Mouse (Mus musculus): Measurements from ENCODE around the gene 3110040M04Rik. TPM values are rescaled to one million over a fixed set of nuclear protein-coding genes. Genes with fewer than 3 reads are reported as not detected.
"Not testable (repeated sequence)": the region's sequence is repeated elsewhere in the genome, so short reads cannot be mapped to it uniquely, and the experiment has no call there.

The 3110040M04Rik gene
- not detected in 2 replicates for polyA plus RNA-seq (2014; fragmentation: Nextera tagmentation; extraction: Ambion mirVana)

DNA sequence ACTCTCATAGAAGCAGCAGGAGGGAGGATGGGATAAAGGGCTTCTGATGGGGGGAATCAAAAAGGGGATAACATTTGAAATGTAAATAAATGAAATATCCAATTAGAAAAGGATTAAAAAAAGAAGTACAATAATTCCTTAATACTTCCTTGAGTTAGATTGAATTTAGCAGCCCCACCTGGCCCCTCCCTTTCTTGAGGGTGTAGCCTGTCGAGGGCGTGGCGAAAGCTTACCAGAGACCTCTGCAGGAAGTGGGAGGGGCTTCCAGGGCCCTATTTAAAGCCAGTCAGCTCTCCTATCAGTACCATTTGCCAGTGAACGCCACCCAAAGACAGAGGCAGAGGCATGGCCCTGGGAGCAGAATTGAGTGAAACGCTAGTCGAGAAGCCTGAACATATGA lies at the start of gene 3110040M04Rik:
TSS of gene 3110040M04Rik (plus strand) at position 304 of the 400 bp plus-strand sequence.
- not testable (repeated sequence) for H3K9ac ChIP-seq; ATAC-seq (ENCODE audit: insufficient read depth); H3K9me3 ChIP-seq (ENCODE audit: low read depth, low read length); H3K4me2 ChIP-seq; DNase-seq; H3K4me3 ChIP-seq (ENCODE audit: low read depth, low read length); H3K27me3 ChIP-seq (ENCODE audit: insufficient read depth, low read length); H3K36me3 ChIP-seq (ENCODE audit: insufficient read depth); H3K27ac ChIP-seq (ENCODE audit: low read depth); H3K4me1 ChIP-seq (ENCODE audit: insufficient read depth)
- WGBS = no CpG with 5 or more reads among the region's 6 CpGs

DNA sequence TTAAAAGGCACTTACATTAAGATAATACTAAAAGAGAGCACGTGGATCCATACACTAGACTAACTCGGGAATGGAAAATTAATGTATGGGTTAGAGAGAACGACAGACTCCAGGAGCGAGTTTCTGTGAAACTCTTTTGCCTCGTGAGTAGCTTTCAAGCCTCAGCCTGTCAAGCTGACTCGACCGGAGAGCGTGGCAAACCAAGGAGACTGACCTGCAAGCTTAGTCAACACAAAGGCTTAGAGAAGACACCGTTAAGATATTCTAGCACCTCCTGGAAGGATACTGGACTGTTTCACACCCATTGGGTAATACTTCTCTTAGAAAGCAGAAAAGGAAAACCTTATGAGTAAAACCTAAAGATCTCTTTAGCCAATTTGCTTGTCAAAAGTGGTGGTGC lies 49.8 kb upstream of the 3110040M04Rik start:
- not testable (repeated sequence) for H3K9me3 ChIP-seq (ENCODE audit: low read depth, low read length); H3K4me2 ChIP-seq; H3K36me3 ChIP-seq (ENCODE audit: insufficient read depth); H3K4me3 ChIP-seq (ENCODE audit: low read depth, low read length); DNase-seq; H3K27ac ChIP-seq (ENCODE audit: low read depth); H3K9ac ChIP-seq; ATAC-seq (ENCODE audit: insufficient read depth); H3K4me1 ChIP-seq (ENCODE audit: insufficient read depth); H3K27me3 ChIP-seq (ENCODE audit: insufficient read depth, low read length)
- 91% methylated on average over 9 of the region's 9 CpGs for WGBS

DNA sequence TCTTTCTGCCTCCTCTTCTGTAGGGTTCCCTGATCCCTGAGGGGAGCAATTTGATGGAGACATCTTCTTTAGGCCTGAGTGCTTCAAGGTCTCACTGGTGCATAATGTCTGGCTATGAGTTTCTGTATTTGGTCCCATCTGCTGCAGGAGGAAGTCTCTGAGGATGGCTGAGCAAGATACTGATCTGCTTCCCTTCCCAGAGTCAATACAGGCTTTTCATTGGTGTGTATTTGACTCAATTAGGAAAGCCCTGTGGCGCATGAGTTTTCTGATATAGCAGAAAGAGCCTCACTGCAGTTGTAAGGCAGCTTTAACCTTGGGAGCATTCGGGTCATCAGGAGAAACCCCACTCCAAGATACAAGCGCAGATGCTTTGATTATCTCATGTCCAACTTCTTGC lies 47.8 kb upstream of the 3110040M04Rik start:
- Histone ChIP-seq H3K4me2 (no peak overlapping the region), H3K4me3 (ENCODE audit: low read depth, low read length) (no peak overlapping the region), H3K27ac (ENCODE audit: low read depth) (no peak overlapping the region), H3K4me1 (ENCODE audit: insufficient read depth) (no peaks in the 10 kb centered on the region), H3K9ac (no peak overlapping the region), H3K9me3 (ENCODE audit: low read depth, low read length) (no peaks in the 10 kb centered on the region), H3K27me3 (ENCODE audit: insufficient read depth, low read length) (no peaks in the 10 kb centered on the region), H3K36me3 (ENCODE audit: insufficient read depth) (no peaks in the 10 kb centered on the region)
- ATAC-seq (ENCODE audit: insufficient read depth) (no peak), DNase-seq (no peak)
- TF ChIP-seq CTCF (IDR thresholded peaks at IDR 0.05; ENCODE audit: low read depth) = no peak
- 88% methylated on average over 3 of the region's 3 CpGs for WGBS

DNA sequence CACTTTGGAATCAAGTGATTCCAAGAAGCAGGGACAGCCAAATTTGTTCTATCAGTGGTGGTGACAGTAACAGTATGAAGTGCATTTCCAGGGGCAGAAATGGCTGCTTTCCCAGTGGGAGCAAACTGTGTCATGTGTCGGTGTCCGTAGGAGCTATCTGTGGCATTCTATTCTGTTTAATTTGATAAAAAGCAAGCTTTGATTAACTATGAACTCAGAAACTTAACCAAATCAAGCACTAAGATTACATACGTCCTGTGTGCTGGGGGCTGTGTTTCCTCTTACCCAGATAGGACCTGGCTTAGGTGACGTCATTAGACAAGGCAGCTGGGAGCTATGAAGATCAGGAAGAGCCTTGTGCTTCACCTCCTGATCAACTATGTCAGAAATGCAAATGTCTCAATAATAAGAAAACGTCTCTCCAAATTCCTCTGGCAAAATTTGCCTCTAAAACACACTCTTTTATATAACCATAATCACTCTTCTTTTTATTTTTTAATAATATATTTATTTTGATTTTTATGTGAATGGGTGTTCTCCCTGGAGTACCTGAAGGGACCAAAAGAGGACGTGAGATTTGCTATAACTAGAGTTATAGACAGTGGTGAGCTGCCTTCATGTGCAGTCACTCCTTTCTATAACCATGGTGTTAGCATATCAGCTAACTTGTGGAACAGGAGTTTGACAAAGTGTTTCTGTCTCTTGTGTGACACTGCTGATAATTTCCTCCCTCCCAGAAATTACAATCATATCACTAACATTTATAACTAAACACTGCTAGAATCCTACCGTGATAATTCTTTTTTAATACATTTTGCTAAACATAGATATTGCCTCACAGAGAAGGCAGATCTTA lies 46.9 kb upstream of the 3110040M04Rik start:
- Histone ChIP-seq H3K9me3 (ENCODE audit: low read depth, low read length) (no peaks in the 10 kb centered on the region), H3K36me3 (ENCODE audit: insufficient read depth) (no peaks in the 10 kb centered on the region), H3K27me3 (ENCODE audit: insufficient read depth, low read length) (no peaks in the 10 kb centered on the region), H3K4me1 (ENCODE audit: insufficient read depth) (no peaks in the 10 kb centered on the region), H3K4me3 (ENCODE audit: low read depth, low read length) (no peak overlapping the region), H3K4me2 (no peak overlapping the region), H3K9ac (no peak overlapping the region), H3K27ac (ENCODE audit: low read depth) (no peak overlapping the region)
- DNase-seq (no peak), ATAC-seq (ENCODE audit: insufficient read depth) (no peak)
- no peak for TF ChIP-seq CTCF (IDR thresholded peaks at IDR 0.05; ENCODE audit: low read depth)
- WGBS = 50% methylated on average over 7 of the region's 7 CpGs

DNA sequence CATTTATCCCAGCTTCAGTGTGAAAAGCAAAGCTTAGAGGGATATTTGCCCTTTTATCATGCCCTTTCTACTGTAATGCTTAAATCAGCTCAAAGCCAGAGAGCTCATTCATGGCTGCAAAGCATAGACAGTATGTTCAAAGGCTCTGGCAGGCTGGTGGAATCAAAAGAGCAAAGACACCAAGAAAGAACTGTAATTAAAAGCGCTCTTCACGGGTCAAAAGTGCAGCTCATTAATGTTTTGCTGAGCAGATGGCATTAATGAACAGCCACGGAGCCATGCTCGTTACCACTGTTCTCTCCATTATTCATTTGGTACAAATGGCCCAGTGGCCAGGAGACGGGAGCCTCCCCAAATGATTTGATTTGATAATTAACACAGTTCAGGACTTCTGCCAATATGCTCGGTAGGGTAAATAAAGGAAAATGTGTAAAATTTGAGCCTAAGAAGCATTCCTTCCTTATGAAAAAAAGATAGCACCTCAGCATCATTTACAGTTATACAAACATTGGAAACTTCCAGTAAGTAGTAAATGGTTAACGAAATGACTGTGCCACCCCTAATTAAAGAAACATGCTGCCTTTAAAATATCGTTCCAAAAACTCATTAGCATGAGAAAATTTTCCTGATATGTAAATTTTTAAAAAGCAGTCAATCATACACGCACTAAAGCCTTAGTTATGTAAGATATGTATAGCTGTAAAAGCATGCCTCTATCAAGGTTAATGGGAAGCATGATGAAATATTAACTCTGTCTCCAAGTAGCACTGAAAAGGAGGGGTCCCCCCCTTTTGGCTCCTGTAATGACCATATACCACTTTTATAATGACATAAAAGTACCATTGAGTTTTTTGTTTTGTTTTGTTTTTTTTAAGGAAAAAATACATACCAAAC lies 45.7 kb upstream of the 3110040M04Rik start:
- Histone ChIP-seq H3K27me3 (ENCODE audit: insufficient read depth, low read length) (no peaks in the 10 kb centered on the region), H3K4me2 (no peak overlapping the region), H3K9me3 (ENCODE audit: low read depth, low read length) (no peaks in the 10 kb centered on the region), H3K36me3 (ENCODE audit: insufficient read depth) (no peaks in the 10 kb centered on the region), H3K27ac (ENCODE audit: low read depth) (no peak overlapping the region), H3K4me3 (ENCODE audit: low read depth, low read length) (no peak overlapping the region), H3K9ac (no peak overlapping the region), H3K4me1 (ENCODE audit: insufficient read depth) (no peaks in the 10 kb centered on the region)
- DNase-seq = no peak
- no peak for TF ChIP-seq CTCF (IDR thresholded peaks at IDR 0.05; ENCODE audit: low read depth)
- ATAC-seq (ENCODE audit: insufficient read depth) = no peak
- WGBS = 76% methylated on average over 9 of the region's 9 CpGs

DNA sequence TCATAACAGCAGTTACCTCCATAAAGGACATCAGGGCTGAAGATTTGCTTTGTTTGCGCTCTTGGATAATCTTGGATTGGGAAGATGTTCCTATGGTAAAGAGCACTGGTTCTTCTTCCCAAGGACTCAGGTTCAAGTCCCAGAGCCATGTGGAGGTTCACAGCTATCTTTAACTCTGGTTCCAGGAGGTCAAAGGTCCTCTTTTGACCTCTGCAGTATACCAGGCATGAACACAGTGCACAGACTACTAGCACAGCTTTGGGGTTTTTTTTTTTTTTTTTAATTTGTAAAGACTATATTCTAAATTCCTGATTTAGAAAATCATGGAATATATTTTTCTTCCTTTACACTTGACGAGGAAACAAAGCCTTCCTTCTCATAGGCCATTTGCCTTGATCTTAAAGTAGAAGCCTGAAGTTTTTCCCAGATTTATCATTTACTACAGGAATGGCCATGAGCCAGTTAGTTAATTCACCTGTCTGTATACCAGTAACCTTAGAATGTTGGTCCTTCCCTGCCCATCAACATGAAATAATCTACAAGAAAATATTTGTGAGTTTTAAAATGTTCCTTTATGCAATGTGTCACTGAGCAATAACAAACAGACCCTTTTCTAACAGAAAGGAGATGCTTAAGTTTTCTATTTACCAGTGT lies 44.9 kb upstream of the 3110040M04Rik start:
- Histone ChIP-seq H3K36me3 (ENCODE audit: insufficient read depth) (no peaks in the 10 kb centered on the region), H3K4me1 (ENCODE audit: insufficient read depth) (no peaks in the 10 kb centered on the region), H3K9ac (no peak overlapping the region), H3K9me3 (ENCODE audit: low read depth, low read length) (no peaks in the 10 kb centered on the region), H3K4me3 (ENCODE audit: low read depth, low read length) (no peak overlapping the region), H3K27ac (ENCODE audit: low read depth) (no peak overlapping the region), H3K4me2 (no peak overlapping the region), H3K27me3 (ENCODE audit: insufficient read depth, low read length) (no peaks in the 10 kb centered on the region)
- no peak for ATAC-seq (ENCODE audit: insufficient read depth)
- no peak for TF ChIP-seq CTCF (IDR thresholded peaks at IDR 0.05; ENCODE audit: low read depth)
- no peak for DNase-seq
- WGBS = 84% methylated on average over 2 of the region's 2 CpGs

DNA sequence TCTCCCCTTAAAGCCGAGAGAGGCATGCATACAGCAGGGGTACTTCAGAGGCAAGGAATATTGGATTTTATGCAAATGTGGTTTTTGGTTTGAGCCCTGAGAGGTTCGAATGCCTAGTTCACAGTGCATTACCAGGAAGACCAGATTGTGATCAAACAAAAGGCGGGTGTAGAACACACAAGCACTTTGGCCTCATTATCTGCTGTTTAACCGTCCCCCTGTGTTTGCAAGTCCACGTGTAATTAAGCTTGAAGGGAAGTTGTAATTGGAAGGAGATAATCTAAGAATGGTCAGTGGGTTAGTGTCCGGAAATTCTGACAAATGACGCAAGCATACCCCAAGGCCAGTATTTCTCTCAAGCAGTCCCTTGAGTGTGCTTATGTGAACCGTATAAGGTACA lies 37.9 kb upstream of the 3110040M04Rik start:
- Histone ChIP-seq H3K4me2 (no peak overlapping the region), H3K4me1 (ENCODE audit: insufficient read depth) (no peaks in the 10 kb centered on the region), H3K9me3 (ENCODE audit: low read depth, low read length) (no peaks in the 10 kb centered on the region), H3K9ac (no peak overlapping the region), H3K27me3 (ENCODE audit: insufficient read depth, low read length) (no peaks in the 10 kb centered on the region), H3K4me3 (ENCODE audit: low read depth, low read length) (no peak overlapping the region), H3K36me3 (ENCODE audit: insufficient read depth) (no peaks in the 10 kb centered on the region), H3K27ac (ENCODE audit: low read depth) (no peak overlapping the region)
- ATAC-seq (ENCODE audit: insufficient read depth) (no peak), DNase-seq (no peak)
- no peak for TF ChIP-seq CTCF (IDR thresholded peaks at IDR 0.05; ENCODE audit: low read depth)
- WGBS = 47% methylated on average over 8 of the region's 8 CpGs
